Mouse (Mus musculus) retina, postnatal 7 days (tissue): ENCODE data around the gene Dmrtc2.

Experiments
- DNase-seq: peaks from one replicate; pipeline ENCODE4 v3.0.0-alpha.2; 2012; ENCODE audit warnings: low read depth, low spot score

Dmrtc2 gene

GRCm38 (mm10) chr7:24902264-24902629 is 32.4 kb downstream of the Dmrtc2 start:
- DNase-seq, result no peak

GRCm38 (mm10) chr7:24902630-24903443 is 33.0 kb downstream of the Dmrtc2 start, which contains the start of gene Arhgef1:
TSS of gene Arhgef1 (plus strand) at chr7:24902912.
- no peak for DNase-seq

GRCm38 (mm10) chr7:24903444-24903825 is 33.6 kb downstream of the Dmrtc2 start:
- no peak for DNase-seq

- peak; percentile 92 for DNase-seq
Measured at GRCm38 (mm10) chr7:24904070-24904483, 34.2 kb downstream of the Dmrtc2 start.

GRCm38 (mm10) chr7:24904936-24905335 is 35.1 kb downstream of the Dmrtc2 start:
- DNase-seq, result peak; percentile 52

GRCm38 (mm10) chr7:24906551-24906950 is 36.7 kb downstream of the Dmrtc2 start:
- no peak for DNase-seq

GRCm38 (mm10) chr7:24907211-24907748 is 37.4 kb downstream of the Dmrtc2 start:
- no peak for DNase-seq

GRCm38 (mm10) chr7:24912480-24912879 is 42.6 kb downstream of the Dmrtc2 start:
- no peak for DNase-seq

GRCm38 (mm10) chr7:24918763-24919323 is 49.0 kb downstream of the Dmrtc2 start:
- DNase-seq, result no peak

GRCm38 (mm10) chr7:24919728-24920127 is 49.9 kb downstream of the Dmrtc2 start:
- no peak for DNase-seq
